Mouse (Mus musculus) heart, postnatal 14 days (tissue): ENCODE measurements at regions not wholly inside any gene's neighbourhood (a gene's known extent, or its start where the extent isn't known, plus 50 kb on each side); places are given as distances from the start of the nearest gene placed in this dataset.

ENCODE experiments used
- DNase-seq, 2 experiments: peaks; one replicate each; pipeline ENCODE4 v3.0.0; 2021 to 2022
- intact Hi-C: fragments of 180-260 bp; cut with DNase I; formaldehyde crosslinking; loops from one replicate; pipeline ENCODE4 v1.15.1; 2025

DNA sequence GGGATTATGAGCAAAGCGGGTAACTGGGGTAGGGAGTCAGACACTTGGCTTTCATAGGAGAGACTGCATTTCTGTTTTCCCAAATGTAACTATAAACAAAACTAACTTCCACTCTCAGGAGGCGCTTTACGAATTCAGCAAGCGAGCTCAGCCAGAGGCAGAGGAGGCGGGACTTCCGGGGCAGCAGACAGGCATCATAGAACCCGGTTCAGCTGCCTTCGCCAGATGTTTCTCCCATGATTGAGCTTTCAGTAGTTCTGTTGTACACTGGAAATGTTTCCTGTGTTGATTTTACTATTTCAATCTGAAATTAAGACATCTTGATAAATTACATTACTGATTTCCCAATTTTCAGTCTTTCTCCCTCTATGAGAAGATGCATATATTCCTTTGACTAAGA, 92.9 kb downstream of the Zfp365 start:
- intact Hi-C loops: no loop called here
- DNase-seq: no peak

DNA sequence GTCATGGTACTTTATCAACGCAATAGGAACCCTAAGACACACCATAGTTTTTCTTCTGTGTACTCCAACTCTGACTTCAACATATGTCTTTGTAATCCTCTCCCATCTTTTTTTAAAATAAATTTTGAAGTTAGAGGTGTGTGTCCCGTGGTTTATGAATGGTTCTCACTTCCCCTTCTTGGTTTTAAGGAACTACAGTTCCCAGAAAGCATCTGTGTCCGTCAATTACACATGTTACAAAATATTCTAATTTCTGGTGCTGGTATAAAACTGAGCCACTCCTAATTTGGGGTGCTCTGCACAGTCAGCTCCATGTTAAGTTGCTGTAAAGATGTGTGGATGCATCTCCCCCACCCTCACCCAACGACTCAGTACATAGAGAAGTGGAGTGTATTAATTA, 98.6 kb downstream of the Zfp365 start:
- intact Hi-C loops: no loop called here
- no peak for DNase-seq

DNA sequence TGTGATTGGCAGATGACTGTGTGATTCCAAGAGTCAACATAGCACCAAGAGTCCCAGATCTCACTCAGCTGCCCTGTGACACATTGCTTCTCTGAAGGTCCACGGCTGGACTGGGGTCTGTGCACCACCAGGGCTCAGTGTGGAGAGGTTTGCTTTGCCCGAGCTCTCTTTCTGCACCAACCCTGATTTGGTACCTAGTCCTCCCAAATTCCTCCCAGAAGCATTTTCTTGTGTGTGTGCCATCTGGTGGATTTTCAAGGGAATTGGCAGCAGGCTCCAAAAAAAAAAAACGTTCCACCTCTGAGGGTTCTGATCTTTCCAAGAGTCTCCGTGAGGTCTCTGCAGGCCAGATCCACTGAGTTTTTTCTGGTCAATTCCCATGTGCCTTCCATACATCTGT, 107.3 kb downstream of the Zfp365 start:
- DNase-seq: peak in 1 of 2 experiments; percentile 19
- intact Hi-C loops: loop anchor here (5.0 kb wide), 1 partner anchor 488 kb away; no protein-coding TSS in a partner anchor

DNA sequence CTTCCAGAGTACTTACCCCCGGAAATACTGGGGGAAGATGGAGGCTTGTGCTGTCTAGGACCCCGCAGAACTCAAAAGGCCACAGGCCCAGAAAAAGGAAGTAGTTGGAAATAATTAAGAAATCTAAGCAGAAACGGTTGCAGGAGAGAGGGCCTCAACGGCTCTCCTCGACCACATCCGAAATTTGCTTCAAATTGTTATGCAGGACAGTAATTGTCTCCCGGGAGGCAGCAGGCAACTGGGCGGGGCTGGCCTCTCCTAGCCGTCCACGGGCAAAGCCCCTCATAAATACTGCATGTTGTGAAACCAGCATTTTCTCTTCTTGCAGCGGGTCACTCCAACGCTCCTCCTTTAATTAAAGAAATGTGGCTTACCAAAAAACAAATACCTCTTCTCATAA, 107.8 kb downstream of the Zfp365 start:
- intact Hi-C loops: loop anchor here (5.0 kb wide), 1 partner anchor 487 kb away; no protein-coding TSS in a partner anchor
- no peak for DNase-seq

DNA sequence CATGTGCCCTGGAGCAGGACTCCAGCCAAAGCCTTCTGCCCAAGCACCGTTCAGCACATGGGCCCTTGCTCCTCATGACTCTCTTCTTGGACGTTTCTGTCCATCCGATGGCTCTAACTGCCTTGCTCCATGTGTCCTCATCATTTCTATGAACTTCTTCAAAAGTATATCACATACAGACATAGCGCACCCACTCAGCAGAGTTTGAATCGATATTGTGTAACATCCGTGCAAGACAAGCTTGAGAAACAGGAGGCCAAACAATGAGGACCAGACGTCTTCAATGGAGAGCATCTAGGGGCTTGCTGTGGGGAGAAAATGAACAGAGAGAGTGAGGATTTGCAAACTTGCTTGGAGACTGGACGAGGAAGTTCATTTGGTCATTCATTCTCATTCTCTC, 110.3 kb downstream of the Zfp365 start:
- DNase-seq: no peak
- intact Hi-C loops: no loop called here

DNA sequence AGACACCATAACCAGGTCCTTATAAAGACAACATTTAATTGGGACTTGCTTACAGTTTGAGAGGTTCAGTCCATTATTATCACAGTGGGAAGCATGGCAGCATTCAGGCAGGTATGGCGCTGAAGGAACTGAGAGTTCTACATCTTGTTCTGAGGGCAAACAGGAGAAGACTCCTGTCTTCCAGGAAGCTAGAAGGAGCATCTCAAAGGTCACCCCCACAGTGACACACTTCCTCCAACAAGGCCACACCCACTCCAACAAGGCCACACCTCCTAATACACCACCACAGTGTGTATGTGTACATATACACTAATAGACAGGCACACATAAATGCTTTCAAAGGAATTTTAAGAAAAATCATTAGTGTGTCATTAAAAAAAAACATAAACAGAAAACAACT, 110.8 kb downstream of the Zfp365 start:
- DNase-seq: no peak
- intact Hi-C loops: no loop called here

DNA sequence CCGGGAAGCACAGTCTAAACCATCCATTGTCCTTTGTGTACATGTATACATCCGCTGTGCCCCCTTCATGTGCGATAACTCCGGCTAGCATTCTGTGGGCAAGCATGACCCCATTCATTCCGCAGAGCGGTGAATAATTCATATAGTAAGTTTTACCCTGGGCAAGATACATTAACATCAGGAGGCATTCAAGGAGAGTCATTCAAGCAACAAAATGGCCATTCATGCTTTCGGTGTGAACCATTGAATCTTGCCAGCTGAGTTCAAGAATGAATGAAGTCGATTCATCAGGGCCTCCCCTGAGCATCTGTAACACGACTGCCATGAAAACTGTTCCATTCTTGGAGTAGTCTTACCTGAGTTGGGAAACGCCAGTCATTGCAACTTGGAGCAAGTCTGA, 113.5 kb downstream of the Zfp365 start:
- intact Hi-C loops: no loop called here

DNA sequence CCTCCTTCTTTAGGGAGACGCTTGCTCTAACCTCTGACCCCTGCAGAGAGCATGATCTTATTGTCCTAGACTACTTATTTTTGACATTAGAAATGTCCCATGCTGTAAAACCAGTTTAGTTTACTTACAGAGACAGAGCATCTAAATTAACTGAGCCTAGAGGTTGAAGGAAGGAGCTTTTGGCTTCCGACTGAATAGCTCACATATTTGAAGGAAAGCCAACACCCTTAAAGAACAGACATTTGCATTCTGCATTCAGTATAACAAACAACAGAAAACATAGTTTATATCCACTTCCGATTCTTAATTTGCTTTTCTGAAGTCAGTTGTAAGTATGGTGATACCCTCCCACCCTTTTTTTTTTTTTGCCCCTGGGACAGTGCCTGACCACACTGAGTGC, 119.3 kb downstream of the Zfp365 start:
- intact Hi-C loops: no loop called here
- DNase-seq: no peak

More for the DNA sequence above, 113.5 kb downstream of the Zfp365 start:
- DNase-seq: no peak

DNA sequence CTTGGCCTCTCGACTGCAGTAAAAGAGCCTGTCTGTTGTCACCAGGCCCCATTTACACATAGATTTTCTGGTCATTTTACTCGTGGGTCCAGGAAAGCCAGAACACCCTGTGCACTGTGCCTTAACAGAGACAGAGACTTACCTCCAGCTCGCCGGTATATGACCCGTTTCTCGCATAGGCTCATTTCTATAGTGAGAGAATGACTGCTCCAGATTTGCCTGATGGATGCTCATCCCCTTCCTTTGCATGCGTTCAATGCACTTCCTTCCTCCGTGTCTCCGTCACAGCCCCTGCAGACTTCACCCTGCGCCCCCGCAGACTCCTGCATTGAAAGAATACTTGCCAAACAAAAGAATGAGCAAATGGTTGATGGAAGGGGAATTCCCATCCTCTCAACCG, 122.8 kb downstream of the Zfp365 start:
- intact Hi-C loops: no loop called here

DNA sequence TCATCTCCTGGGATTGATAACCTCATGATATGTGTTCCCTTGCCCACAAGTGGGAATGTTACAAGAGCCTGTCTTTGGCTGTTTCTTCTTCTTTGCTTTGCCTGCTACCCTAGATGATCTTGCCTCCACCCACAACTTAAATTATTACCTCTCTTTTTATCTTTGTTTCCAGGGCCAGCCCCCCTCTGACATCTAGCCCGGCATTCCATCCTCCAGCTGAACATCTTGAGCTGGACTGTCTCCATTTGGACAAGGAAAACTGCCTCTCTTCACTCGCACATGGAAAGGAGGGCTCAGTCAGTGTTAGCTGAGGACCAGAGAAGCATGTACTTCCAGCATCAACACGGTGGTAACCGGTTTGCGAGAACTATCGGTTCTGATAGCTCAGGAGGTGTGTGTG, 124.3 kb downstream of the Zfp365 start:
- intact Hi-C loops: no loop called here
- no peak for DNase-seq

More for the DNA sequence above, 122.8 kb downstream of the Zfp365 start:
- no peak for DNase-seq

DNA sequence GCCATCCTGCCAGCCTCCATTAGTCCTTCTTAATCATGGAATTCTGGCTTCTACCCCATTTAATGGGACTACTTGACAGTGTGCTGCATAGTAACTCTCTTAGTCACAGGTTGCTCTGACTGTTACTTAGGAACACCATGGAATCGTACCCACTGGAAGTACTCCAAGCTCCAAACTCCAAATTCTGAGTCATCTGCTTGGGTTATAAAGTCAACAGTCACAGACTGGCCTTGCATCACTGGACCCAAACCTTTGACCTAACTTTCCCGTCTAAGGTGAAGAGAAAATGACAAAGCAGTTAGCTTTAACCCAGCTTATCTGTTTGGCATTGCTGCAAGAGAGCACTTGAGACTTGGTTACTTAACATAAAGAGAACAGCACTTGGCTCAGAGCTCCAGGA, 126.9 kb downstream of the Zfp365 start:
- intact Hi-C loops: no loop called here
- DNase-seq: peak; percentile 19 to 29

DNA sequence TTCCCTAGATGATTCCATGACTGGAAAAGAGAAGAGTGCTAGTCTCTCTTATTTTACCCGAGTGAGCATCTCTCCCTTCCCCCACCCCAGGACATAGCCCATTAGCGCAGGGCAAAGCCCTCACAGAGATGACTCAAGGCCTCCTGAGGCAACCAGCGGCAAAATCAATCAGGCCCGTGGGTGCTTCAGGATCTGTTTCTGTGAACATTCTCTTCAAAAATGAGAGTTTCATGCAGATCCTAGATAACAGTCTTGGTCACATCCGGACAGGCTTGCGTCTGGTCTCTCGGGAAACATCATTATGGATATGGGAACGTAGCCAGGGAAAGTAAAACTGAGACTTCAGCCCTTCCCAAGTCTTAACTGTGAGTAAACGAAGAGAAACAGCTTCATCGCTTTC, 134.1 kb downstream of the Zfp365 start:
- intact Hi-C loops: no loop called here
- DNase-seq: peak in 1 of 2 experiments; percentile 21

DNA sequence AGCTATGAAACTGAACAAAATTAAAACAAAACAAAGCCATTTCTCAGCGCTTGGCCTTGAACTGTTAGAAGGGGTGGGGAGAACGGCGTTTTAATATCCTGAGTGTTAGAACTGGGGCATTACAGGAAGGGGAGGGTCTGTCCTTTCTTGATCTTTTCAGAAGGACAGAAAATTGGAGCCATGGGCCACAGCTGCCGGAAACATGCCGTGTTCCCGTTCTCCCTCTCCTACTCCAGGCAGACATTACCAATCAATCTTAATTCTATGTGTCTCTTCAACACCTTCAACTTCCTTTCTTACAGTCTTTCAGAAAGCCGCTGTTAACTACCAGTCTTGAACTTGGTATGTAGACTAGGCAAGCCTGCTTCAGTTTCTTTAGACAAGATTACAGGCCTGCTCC, 134.7 kb downstream of the Zfp365 start:
- intact Hi-C loops: no loop called here
- peak in 1 of 2 experiments; percentile 14 for DNase-seq

DNA sequence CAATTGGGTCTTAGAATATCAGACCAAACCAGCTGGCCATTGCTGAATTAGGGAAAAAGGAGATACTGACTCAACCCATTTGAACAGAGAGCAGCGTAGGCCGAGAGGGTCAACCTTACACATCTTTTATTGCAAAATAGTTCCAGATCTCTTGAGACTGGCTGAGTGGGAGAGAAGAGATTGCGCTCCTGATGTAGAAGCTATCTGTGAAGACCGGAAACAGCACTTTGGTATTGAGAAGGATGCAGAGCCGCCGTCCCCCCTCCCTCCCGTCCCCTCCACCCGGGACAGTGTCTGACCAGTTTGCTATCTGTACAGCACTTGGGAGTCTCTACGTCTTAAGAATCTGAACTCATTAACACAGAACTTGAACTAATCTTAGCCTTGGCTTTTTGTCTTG, 135.6 kb downstream of the Zfp365 start:
- intact Hi-C loops: no loop called here
- no peak for DNase-seq

DNA sequence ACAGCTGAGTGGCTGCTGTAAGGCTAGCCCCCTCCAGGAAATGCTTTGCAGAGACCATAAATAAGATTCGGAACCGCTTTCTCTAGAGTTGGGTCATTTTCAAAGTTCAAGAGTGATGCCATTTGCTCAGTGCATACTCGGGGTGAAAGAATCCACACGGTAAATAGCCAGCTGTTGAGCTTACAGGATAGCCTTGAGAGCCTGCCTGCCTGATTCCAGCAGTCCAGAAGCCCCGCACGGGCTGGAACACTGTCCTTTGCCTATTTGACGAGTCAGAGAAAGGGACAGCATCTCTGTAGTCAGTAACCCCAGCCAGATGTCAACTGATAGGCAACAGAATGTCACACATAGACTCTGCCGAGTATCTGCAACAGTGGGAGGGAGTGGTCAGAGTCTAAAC, 140.7 kb downstream of the Zfp365 start:
- no peak for DNase-seq
- intact Hi-C loops: no loop called here

DNA sequence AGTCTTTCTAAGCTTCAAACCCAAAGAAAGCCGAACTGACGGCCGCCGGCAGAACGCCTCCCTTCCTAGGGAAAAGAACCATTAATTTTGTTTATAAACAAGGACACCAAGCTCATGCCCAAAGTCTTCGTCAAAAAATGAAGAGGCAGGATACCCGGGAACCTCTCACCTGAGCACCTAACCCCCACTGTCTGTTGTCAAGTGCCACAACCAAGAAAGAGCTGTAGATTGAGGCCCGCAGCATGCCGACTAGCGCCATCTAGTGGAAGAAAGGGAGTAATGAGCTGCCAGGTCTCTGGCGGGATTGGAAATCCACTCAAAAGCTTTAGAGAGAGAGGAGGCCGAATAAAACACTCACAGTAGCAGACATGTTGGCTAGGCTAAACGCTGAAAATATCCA, 146.4 kb downstream of the Zfp365 start:
- intact Hi-C loops: loop anchor here (1.0 to 10.0 kb wide), 5 partner anchors 39 to 911 kb away; no protein-coding TSS in a partner anchor
- DNase-seq: peak; percentile 44 to 70

DNA sequence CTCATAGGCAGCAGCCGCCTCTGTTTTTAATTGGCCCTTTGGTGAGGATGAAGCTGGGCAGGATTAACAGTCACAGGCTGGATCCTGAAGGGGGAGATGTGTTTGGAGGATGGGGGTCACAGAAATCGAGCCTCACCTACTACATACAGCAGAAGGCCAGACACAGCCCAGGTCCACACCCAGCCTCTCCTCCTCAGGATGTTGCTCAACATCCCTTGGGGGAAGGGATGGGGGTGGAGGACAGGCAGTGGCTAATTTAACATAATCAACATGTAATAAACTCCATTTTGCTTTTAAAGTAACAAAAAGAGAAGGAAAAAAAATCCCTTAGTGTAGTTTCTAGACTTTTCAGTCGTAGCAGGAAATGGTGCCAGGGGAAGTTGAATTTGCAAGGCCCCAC, 152.0 kb downstream of the Zfp365 start:
- peak; percentile 12 to 33 for DNase-seq
- intact Hi-C loops: loop anchor here (10.0 kb wide), 1 partner anchor 906 kb away; no protein-coding TSS in a partner anchor

DNA sequence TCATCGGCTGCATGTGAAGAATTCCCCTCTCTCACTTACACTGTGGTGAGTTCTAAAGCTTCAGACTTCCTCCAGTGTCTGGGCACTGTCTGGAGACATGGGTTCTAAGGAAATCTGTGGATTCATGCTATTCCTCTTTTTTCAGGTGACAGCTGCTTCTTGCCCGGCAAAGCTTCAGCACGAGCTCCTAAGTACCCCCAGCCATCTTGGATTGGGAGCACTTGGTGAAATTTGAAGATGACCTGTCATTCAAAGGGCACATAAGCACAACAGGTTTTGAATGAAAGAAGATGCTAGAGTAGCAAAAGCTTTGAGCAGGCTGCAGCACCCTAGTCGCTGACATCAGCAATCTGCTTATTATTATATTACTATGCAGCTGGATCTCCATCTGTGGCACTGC, 164.3 kb downstream of the Zfp365 start:
- DNase-seq: no peak
- intact Hi-C loops: no loop called here

DNA sequence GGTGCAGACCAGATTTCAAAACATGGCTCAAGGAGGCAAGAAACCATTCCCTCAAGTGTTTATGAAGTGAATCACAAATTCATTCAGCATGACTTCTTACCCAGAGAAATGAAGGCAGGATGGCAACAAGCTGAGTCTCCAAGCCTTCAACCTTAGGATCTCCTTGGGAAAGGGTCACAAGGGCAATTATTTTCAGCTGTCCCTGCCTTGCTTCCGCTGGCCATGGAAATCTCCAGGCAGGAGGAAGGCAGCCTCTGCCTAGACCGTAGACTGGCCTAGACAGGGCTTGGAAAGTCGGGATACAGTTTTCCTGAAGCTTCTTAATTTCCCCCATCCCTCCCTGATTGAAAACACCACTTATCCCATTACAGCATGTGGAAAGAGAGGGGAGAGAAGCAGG, 165.0 kb downstream of the Zfp365 start:
- intact Hi-C loops: no loop called here
- no peak for DNase-seq

DNA sequence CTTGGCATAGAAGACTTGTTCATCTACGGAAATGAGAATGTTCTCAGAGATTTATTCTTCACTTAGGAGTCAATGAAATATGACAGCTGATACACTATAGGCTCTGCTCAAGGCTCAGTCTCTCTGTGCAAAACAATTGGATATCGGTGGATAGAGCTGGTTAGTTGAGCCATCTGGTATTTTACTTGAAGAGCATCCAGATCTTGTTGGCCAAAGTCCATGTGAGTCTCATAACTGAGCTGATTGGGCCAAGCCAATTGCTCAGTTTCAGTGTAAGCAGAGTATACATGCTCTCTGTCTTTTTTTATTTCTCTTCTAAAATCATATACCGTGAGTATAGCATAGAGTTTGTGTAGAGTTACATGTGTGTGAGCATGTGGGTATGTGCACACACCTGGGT, 166.3 kb downstream of the Zfp365 start:
- intact Hi-C loops: no loop called here
- peak in 1 of 2 experiments; percentile 38 for DNase-seq

DNA sequence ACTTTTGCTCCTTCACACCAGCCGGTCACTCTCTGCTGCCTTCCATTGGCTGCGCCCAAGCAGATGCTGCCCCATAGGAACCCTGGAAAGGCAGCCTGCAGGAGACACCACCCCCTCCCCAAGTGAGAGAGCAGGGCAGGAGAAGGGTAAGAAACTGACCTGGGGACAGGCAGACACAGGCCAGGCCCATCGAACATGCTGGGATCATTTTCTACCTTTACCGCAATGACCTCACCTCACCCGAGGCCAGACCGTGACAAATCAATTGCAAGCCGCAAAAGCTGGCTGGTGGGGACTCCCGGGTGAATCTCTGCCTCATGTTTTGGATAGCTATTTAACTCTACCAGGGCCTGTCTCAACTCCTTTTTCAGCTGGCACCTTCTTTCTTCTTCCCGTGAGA, 168.9 kb downstream of the Zfp365 start:
- intact Hi-C loops: no loop called here
- DNase-seq: no peak

DNA sequence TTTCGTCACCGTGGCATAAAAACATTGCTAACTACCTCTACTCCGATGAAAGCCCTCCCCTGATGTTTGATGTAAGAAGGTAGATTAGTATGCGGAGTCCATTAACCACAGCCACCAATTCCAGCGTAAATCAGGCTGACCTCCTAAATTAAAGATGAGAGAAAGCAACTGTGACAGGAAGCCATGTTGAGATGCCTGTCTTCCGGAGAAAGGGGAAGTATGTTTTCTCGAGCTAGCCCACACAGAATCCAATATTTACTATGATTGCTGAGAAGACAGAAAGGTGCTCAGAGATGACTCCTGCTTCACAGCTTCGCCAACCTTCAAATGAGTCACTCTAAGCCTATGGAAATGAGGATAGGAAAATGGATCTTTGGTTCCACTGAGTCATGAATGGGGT, 169.6 kb downstream of the Zfp365 start:
- no peak for DNase-seq
- intact Hi-C loops: no loop called here

DNA sequence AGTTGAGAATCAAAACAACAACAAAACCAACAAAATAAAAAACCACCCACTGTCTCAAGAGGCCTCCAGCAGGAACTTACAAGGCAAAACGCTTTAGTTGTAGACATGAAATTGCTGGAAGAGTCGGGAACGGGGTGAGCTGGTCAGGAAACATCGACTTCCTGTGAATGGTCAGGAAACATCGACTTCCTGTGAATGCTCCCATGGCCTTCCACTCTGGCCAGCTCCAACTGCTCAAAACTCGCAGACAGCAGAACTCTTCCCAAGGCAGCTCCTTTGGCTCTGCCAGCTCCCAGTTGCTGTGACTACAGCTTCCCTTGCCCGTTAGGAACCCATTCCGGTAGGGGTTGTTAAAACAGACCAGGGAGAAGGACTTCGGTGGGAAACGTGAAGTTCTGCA, 170.2 kb downstream of the Zfp365 start:
- intact Hi-C loops: no loop called here
- DNase-seq: peak; percentile 16 to 32
